Mouse (Mus musculus): ENCODE results near the gene Sbds.
"Not testable (repeated sequence)": the region's sequence is repeated elsewhere in the genome, so short reads cannot be mapped to it uniquely, and the experiment has no call there.

Sbds gene

GRCm38 (mm10) chr5:130256678-130257271 lies 1.4 kb upstream of the Sbds start:
- DNase-seq (ENCODE audit: low spot score in 2 of 2), result peak; percentile 78 to 94

DNA sequence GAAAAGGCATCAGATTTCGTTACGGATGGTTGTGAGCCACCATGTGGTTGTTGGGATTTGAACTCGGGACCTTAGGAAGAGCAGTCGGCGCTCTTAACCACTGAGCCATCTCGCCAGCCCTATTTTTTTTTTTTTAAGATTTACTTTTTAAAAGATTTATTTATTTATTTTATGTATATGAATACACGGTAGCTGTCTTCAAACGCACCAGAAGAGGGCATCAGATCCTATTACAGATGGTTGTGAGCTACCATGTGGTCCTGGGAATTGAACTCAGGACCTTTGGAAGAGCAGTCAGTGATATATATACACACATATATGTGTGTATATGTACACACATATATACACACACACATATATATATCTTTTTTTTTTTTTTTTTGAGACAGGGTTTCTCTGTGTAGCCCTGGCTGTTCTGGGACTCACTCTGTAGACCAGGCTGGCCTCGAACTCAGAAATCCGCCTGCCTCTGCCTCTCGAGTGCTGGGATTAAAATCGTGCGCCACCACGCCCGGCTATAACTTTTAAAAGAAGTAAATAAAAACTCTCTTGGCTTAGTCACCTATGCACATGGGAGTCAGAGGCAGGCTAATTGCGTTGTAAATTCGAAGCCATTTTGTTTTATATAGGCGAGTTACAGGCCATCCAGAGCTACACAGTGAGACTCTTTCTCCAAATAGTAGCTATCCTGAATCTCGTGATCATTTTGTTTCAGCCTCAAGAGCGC lies 632 bp upstream of the Sbds start:
- DNase-seq (ENCODE audit: low spot score in 2 of 2), result not testable (repeated sequence)

GRCm38 (mm10) chr5:130254164-130255016 lies 940 bp downstream of the Sbds start:
- DNase-seq (ENCODE audit: low spot score in 2 of 2), result no peak

GRCm38 (mm10) chr5:130247823-130248222 lies 7.5 kb downstream of the Sbds start:
- no peak for DNase-seq (ENCODE audit: low spot score in 2 of 2)

- no peak for DNase-seq (ENCODE audit: low spot score in 2 of 2)
Observed at GRCm38 (mm10) chr5:130241426-130241825, 13.9 kb downstream of the Sbds start.

- no peak for DNase-seq (ENCODE audit: low spot score in 2 of 2)
Observed at GRCm38 (mm10) chr5:130239856-130240255, 15.5 kb downstream of the Sbds start.

DNA sequence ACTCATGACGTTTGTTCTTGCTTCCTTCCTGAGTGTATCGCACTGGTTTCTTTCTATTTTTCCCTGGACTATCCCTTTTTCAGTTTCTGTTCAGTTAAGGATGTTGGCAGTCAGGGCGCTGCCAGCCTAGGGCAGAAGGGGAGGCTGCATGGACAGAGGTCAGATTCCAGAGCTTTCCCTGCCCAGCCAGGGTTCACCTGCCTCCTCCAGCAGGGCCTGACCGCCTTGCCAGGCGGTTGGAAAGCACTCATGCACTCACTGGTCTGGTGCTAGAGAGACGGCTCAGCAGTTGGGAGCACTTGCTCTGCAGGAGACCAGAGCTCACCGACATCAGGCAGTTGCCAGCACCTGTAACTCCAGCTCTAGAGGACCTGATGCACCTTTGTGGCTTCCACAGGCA lies 16.1 kb downstream of the Sbds start:
- no peak for DNase-seq (ENCODE audit: low spot score in 2 of 2)

DNA sequence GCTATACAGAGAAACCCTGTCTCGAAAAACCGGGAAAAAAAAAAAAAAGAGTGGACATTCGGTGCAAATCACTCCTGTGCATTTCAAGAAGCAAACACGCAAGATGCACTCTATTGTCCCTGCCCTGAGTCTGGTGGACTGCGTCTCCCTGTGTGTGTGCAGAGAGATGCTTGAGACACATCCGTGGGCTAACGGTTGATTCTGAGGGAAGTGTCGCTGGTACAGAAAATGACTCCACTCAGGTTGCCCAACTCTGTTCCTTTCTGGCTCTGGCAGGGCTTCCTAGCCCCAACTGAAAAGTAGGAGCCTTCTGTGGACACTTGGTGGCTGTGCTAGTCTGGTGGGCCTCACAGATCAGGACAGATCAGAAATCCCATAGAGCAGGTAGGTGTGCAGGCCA lies 19.0 kb downstream of the Sbds start:
- no peak for DNase-seq (ENCODE audit: low spot score in 2 of 2)

GRCm38 (mm10) chr5:130228120-130228519 lies 27.2 kb downstream of the Sbds start:
- DNase-seq (ENCODE audit: low spot score in 2 of 2), result no peak

- no peak for DNase-seq (ENCODE audit: low spot score in 2 of 2)
Observed at GRCm38 (mm10) chr5:130226790-130227189, 28.5 kb downstream of the Sbds start.

DNA sequence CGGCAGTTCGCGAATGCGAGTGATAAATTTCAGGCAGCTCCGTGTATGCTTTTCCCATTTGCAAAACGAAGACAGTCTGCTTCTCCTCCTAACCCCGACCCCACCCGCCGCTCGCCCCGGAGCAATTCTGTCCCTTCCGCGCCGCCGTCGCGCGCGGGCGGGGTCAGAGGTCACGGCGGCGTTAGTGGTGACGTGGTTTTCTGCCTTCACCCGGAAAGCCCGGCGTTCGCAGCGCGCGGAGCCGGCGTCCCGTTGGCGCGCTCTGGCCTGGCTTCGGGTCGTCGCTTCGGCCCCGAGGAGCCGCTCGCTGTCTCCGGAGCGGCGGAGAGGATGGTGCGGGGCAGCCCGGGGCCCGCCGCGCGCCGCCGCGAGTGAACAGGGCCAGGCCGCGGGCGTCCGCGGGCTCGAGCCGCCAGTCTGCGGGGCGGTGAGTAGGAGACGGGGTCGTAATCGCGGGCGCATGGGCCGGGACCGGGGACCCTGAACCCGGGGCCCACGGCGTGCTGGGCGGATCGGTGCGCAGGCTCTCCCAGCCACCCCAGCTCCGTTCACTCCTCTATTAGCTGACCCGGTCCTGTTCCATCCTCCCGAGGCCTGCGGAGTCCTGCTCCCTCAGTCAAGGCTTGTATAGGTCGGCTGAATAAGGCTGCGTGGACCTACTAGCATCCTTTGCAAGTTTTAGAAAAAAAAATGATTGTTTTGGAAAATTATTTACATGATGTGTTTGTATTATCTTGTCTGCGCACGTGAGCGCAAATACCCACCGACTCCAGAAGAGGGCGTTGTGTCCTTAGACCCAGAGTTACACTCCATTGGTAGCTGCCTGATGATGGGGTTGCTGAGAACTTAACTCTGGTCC lies 33.0 kb downstream of the Sbds start:
- peak; percentile 91 to 98 for DNase-seq (ENCODE audit: low spot score in 2 of 2)

DNA sequence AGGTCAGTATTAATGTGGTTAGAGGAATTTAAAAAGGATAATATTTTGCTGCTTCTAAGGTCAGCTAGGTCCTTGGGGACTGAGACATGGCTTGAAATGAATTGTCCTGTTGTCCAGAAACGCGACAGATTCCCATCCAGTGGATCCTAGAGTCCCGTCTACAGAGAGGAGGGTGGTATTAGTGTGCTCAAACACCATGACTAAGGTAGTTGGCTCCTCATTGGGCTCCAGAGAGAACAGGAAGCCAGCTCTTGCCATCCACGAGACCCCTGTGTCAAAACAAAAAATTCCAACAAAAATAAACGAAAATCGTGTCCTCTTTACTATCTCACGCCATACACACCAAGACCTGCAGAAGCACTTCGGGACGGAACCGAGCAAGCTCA lies 33.6 kb downstream of the Sbds start:
- DNase-seq (ENCODE audit: low spot score in 2 of 2), result no peak

DNA sequence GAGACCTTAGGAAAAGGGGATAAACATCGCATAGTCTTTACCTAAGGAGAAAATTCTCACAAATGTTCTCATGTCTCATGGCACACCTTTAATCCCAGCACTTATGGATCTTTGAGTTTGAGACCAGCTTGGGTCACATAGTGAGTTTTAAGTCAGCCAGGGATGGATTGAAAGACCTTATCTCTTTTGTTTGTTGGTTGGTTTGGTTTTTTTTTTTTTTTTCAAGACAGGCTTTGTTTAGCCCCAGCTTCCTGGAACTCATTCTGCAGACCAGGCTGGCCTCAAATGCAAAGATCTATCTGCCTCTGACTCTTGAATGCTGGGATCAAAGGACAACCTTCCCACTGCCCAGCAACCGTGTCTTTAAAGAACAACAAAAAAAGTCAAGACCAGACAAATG lies 34.0 kb downstream of the Sbds start:
- DNase-seq (ENCODE audit: low spot score in 2 of 2), result no peak

- no peak for DNase-seq (ENCODE audit: low spot score in 2 of 2)
Observed at GRCm38 (mm10) chr5:130218336-130218735, 37.0 kb downstream of the Sbds start.

DNA sequence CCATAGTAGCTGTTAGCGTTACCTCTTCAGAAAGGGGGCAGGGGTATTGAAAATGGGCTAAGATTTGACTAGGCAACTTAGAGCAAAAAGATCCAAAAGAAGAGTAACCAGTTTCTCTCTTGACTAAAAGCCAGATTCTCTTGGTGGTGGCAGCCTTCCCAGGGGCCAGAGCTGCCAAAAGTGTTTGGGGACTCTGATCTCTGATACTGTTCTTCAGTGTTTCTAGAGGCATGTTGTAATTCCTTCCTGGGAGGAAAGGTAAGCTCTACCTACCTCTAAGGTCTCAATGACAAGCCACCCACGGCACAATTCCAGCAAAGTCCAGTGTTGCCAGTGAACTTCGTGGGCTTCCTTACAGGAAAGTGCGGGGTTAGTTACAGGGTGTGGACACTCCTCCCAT lies 37.9 kb downstream of the Sbds start:
- no peak for DNase-seq (ENCODE audit: low spot score in 2 of 2)

- no peak for DNase-seq (ENCODE audit: low spot score in 2 of 2)
Observed at GRCm38 (mm10) chr5:130216781-130217180, 38.5 kb downstream of the Sbds start, which contains the start of gene Tmem248. Tmem248 (plus strand) TSS chr5:130217081.

- DNase-seq (ENCODE audit: low spot score in 2 of 2), result no peak
Observed at GRCm38 (mm10) chr5:130212956-130213355, 42.4 kb downstream of the Sbds start.

DNA sequence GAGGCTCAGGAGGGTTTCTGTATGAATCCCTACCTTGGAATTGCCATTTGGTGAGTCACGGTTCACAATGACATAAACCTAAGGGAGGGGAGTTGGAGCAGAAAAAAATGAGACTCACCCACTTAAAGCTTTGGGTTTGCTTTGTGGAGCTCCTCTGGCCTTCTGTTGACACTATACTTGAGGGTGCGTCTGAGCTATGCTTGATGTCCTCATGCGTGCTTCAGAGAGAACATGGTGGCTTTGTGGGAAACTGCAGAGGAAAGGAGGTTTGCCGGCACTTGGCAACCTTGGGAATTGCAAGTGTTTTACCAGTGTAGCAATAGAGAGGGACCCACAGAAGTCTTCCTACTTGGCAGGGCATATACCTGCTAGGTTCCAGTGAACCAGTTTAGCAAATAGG lies 48.0 kb downstream of the Sbds start:
- no peak for DNase-seq (ENCODE audit: low spot score in 2 of 2)

DNA sequence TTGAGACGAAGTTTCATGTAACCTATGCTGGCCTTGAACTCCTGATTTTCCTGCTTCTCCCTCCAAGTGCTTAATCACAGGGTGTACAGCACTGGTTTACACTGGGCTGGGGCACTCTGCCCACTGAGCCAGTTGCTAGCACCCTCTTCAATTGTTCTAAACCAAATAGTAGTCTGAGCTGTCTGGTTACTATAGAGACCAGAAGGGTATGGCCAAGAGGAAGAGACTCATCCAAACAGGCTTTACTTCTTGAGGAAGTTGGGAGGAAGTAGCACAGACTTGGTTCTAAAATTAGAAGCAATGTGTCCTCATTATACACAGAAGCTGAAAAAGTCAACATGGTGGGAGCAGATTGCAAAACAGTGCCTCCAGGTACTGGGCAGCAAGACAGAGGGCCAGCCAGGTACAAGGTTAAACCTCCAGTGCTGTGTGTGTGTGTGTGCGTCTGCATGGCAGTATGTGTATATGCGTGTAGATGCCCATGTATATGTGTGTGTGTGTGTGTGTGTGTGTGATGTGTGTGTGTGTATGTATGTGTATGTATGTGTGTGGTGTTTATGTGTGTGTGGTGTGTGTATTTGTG lies 49.8 kb downstream of the Sbds start:
- DNase-seq (ENCODE audit: low spot score in 2 of 2), result no peak

- no peak for DNase-seq (ENCODE audit: low spot score in 2 of 2)
Observed at GRCm38 (mm10) chr5:130204560-130204959, 50.8 kb downstream of the Sbds start.

GRCm38 (mm10) chr5:130203948-130204347 lies 51.4 kb downstream of the Sbds start:
- peak in 1 of 2 experiments; percentile 43 for DNase-seq (ENCODE audit: low spot score in 2 of 2)
